Mouse (Mus musculus) heart, embryonic 13.5 days (tissue): ENCODE data around the gene Abca12. TPM values are rescaled to one million over a fixed set of nuclear protein-coding genes. Genes with fewer than 3 reads are reported as not detected.

Experiments
- ATAC-seq: fragments of 200-750 bp; cut with Nextera tagmentation; 2 replicates; pipeline ENCODE4 v1.8.0; 2017; ENCODE audit warnings: moderate TSS enrichment; ENCODE audit not compliant: insufficient number of reproducible peaks, low FRiP score, low TSS enrichment; ENCODE audit errors: extremely low read depth
- H3K27ac ChIP-seq: fragments of 300-500 bp; sonication (generic); replicated peaks from 2 replicates; pipeline ENCODE4 v1.5.1; 2015; ENCODE audit warnings: moderate library complexity, mild to moderate bottlenecking, inconsistent platforms
- H3K27me3 ChIP-seq: fragments of 300-500 bp; sonication (generic); replicated peaks from 2 replicates; pipeline ENCODE4 v1.6.1; 2015; ENCODE audit warnings: mild to moderate bottlenecking, inconsistent platforms
- H3K36me3 ChIP-seq: fragments of 300-500 bp; sonication (generic); 2 replicates; pipeline ENCODE4 v1.6.1; 2015; ENCODE audit warnings: mild to moderate bottlenecking, inconsistent platforms
- H3K4me1 ChIP-seq: fragments of 300-500 bp; sonication (generic); 2 replicates; pipeline ENCODE4 v1.6.1; 2015; ENCODE audit warnings: inconsistent platforms
- H3K4me2 ChIP-seq: fragments of 300-500 bp; sonication (generic); 2 replicates; pipeline ENCODE4 v1.6.1; 2015; ENCODE audit warnings: inconsistent platforms, mild to moderate bottlenecking, moderate library complexity
- H3K4me3 ChIP-seq: fragments of 300-500 bp; sonication (generic); 2 replicates; pipeline ENCODE4 v1.5.1; 2015; ENCODE audit warnings: moderate library complexity, mild to moderate bottlenecking, inconsistent platforms
- H3K9ac ChIP-seq: fragments of 300-500 bp; sonication (generic); 2 replicates; pipeline ENCODE4 v1.6.1; 2015; ENCODE audit warnings: inconsistent platforms, mild to moderate bottlenecking, moderate library complexity
- H3K9me3 ChIP-seq: fragments of 300-500 bp; sonication (generic); 2 replicates; pipeline ENCODE4 v1.6.1; 2016; ENCODE audit warnings: inconsistent platforms
- WGBS: fragments of 180-500 bp; shearing (Covaris S2); methylation state at CpG from one replicate; pipeline ENCODE4 v1.1.7; 2015; ENCODE audit warnings: mixed read lengths; 5-methylcytosine and 5-hydroxymethylcytosine counted together
- polyA plus RNA-seq: library from polyadenylated mRNA; unstranded; fragments of >200 nt; fragmentation: Nextera tagmentation; extraction: Ambion mirVana; gene quantifications from 2 replicates; pipeline ENCODE4 v1.2.1, GENCODE M21; 2015

Abca12 gene
- polyA plus RNA-seq, 1 experiment from 2014 or later = 0.08 TPM

DNA sequence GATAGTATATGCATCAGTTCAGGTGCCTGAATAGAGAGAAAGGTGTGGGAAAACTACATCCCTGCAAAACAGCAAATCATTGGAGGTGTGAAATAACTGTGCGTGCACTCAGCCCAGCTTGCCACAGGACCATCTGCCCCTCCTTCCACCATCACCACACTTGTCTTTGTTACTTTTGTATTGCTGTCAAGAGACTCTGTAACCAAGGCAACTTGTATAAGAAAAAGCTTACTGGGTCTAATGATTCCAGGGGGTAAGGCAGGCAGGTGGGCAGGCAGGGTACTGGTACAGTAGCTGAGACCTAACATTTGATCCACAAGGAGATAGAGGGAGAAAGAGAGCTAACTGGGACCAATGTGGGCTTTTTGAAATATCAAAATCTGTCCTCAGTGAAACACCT, 220.8 kb downstream of the Abca12 start:
- Histone ChIP-seq H3K36me3 (no peaks in the 10 kb centered on the region), H3K4me2 (no peak overlapping the region), H3K27me3 (no peaks in the 10 kb centered on the region), H3K9me3 (peaks cover 4% of the 10 kb centered on the region), H3K4me1 (no peaks in the 10 kb centered on the region), H3K9ac (no peak overlapping the region), H3K27ac (no peak overlapping the region), H3K4me3 (no peak overlapping the region)
- no peak for ATAC-seq
- 69% methylated on average over 1 of the region's 1 CpGs for WGBS

Other genes starting within 250 kb of the Abca12 start
- 39.4 and 44.5 TPM in 2 replicates for gene Atic, start 142.2 kb upstream of the Abca12 start, polyA plus RNA-seq
- 200 and 248 TPM in 2 replicates for gene Fn1, start 238.3 kb upstream of the Abca12 start, polyA plus RNA-seq